Comparison of ENCODE assay signal across 10 mouse cellular contexts in the genomic region with DNA sequence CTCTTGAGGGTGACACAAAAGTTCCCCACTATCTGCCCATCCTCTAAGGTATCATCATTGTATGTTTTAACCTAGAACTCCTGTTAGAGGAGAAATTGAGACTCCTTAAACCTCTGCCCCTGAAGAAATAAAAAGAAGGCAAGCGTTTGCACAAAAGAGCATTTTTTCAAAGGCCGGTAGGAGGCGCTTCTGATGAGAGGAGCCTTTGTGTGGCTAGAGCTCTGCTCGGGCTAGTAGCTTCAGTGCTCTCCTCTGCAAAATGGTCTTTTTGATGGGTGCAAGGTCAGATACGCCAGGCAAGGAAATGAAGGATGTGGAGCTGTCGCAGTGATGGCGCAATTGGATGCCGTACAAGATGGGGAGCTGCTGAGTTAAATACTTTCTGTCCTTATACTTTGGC.
DNase-seq lines count a peak whose midpoint lies in the region; ATAC-seq and TF ChIP-seq lines count a peak whose summit lies in the region.
"Had no signal": no experiment of that assay in that cellular context is flagged by ENCODE, and none has a peak within 500 bp of the region (broad histone marks: within the 10 kb centered on the region; RNA-seq: fewer than 3 reads in every experiment).

No protein-coding gene starts in this region.

- no peaks in the 10 kb centered on the region for H3K36me3 ChIP-seq in embryonic facial prominence, embryonic 11.5 days (replicated peaks; ENCODE audit: control insufficient read depth, insufficient read depth, low read depth, low read length)
- H3K36me3 ChIP-seq: embryonic facial prominence, embryonic 13.5 days had no signal

- 42% methylated on average over 8 of the region's 8 CpGs for WGBS in lung, adult 2 months
- 13% methylated on average over 8 of the region's 8 CpGs for WGBS in embryonic facial prominence, embryonic 11.5 days

- TF ChIP-seq POLR2A in lung, adult 2 months (IDR thresholded peaks at IDR 0.05; ENCODE audit: borderline replicate concordance, extremely low read depth, low read depth, low read length), result no peak

- H3K4me3 ChIP-seq in lung, adult 2 months (replicated peaks; ENCODE audit: extremely low read depth, low read depth, low read length), result no peak overlapping the region
- no peak overlapping the region for H3K4me3 ChIP-seq in embryonic facial prominence, embryonic 11.5 days (ENCODE audit: low read depth, low read length)
- H3K4me3 ChIP-seq: embryonic facial prominence, embryonic 13.5 days; myocyte had no signal

- H3K4me2 ChIP-seq in embryonic facial prominence, embryonic 11.5 days (ENCODE audit: low read depth, low read length), result no peak overlapping the region
- H3K4me2 ChIP-seq: embryonic facial prominence, embryonic 13.5 days had no signal

- H3K27me3 ChIP-seq in embryonic facial prominence, embryonic 11.5 days (ENCODE audit: control insufficient read depth, insufficient read depth, low read length), result no peaks in the 10 kb centered on the region
- H3K27me3 ChIP-seq: embryonic facial prominence, embryonic 13.5 days had no signal

- DNase-seq in cerebellum, postnatal 14 days, result peak; percentile 46 to 65
- no peak for DNase-seq in lung, adult 2 months
- DNase-seq in lung, postnatal 25 days (ENCODE audit: low spot score), result no peak
- peak; percentile 85 for DNase-seq in embryonic facial prominence, embryonic 11.5 days (ENCODE audit: low spot score)
- peak; percentile 14 for DNase-seq in lung, postnatal 14 days
- no peak for DNase-seq in thymus, postnatal 4 days

- H3K9me3 ChIP-seq in embryonic facial prominence, embryonic 11.5 days (replicated peaks; ENCODE audit: control insufficient read depth, low read length), result no peaks in the 10 kb centered on the region
- H3K9me3 ChIP-seq: embryonic facial prominence, embryonic 13.5 days had no signal

- peak; percentile 27; the same call in 1 of the 2 replicates for TF ChIP-seq CTCF in lung, adult 2 months (IDR thresholded peaks at IDR 0.05; ENCODE audit: insufficient read depth, low read length)

- H3K4me1 ChIP-seq in lung, adult 2 months (ENCODE audit: control insufficient read depth, insufficient read depth, low read length), result peaks cover 7% of the 10 kb centered on the region
- H3K4me1 ChIP-seq in embryonic facial prominence, embryonic 11.5 days (ENCODE audit: control insufficient read depth, insufficient read depth, low read length), result no peaks in the 10 kb centered on the region

- no peak for ATAC-seq in cerebellum, adult (ENCODE audit: insufficient number of reproducible peaks, low FRiP score, low TSS enrichment)
- no peak for ATAC-seq in embryonic facial prominence, embryonic 11.5 days (replicated peaks; ENCODE audit: insufficient number of reproducible peaks, low FRiP score, low TSS enrichment, low read depth)
- ATAC-seq in megakaryocyte, adult 5-6 weeks (ENCODE audit: poor library complexity, severe bottlenecking), result no peak

- H3K9ac ChIP-seq in embryonic facial prominence, embryonic 11.5 days (replicated peaks; ENCODE audit: low read length), result no peak overlapping the region
- H3K9ac ChIP-seq: embryonic facial prominence, embryonic 13.5 days had no signal

- H3K27ac ChIP-seq in embryonic facial prominence, embryonic 11.5 days (replicated peaks; ENCODE audit: low read depth, low read length), result no peak overlapping the region
- H3K27ac ChIP-seq: embryonic facial prominence, embryonic 13.5 days had no signal

Comparison
In these comparisons a context has a peak if more than half of its experiments do, and no peak if none do; other contexts are left out.
1. DNase-seq: peak in cerebellum, postnatal 14 days (2 of 2), embryonic facial prominence, embryonic 11.5 days (single experiment) and lung, postnatal 14 days (single experiment); none in lung, adult 2 months (single experiment), lung, postnatal 25 days (single experiment) and thymus, postnatal 4 days (single experiment).